Mouse (Mus musculus): ENCODE measurements around the gene Chaf1b. TPM values are rescaled to one million over a fixed set of nuclear protein-coding genes. Genes with fewer than 3 reads are reported as not detected.

The Chaf1b gene
- polyA plus RNA-seq, 1 experiment, result 4.9 TPM

DNA sequence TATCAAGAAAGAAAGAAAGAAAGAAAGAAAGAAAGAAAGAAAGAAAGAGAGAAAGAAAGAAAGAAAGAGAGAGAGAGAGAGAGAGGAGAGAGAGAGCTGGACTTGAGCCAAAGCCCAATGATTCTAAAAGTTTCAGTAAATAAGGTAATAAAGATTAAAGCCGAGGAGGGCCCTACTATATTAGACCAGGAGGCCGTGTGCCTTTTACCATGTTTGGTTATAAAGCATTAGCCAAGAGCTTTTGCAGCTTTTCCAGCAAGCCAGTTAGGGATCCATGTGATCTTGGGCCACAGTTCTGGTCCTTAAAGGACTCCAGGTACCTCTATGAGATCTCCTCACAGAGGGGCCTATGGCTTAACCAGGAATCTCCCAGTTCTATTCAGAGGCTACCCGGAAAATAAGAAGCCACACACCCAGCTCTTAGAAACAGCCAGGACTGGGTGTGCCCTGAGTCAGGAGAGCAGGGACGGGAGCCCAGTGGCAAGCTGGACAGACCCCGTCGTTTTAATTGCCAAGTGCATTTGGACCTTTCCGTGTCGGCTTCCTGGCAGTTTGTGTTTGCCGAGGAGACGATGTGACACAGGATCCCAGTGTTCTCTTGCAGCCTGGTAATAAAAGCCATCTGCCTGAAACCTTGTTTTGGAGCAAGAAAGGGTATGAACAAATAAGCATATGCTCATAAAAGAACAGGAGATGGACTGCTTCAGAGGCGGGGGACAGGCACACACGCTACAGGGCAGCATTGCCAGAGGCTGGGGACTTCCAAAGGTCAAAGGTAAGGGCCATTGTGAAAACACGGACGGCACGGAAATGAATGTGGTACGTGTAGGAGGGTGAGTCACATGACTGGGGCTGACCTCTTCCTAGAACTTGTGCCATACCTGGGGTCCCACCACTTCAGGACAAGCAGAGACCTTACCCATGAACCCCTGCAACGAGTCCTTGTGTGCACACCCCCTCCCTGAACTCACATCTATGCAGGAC, 48.8 kb downstream of the Chaf1b start:
- H3K4me1 ChIP-seq (ENCODE audit: control insufficient read depth, insufficient read depth, insufficient read length), result peaks cover 3% of the 10 kb centered on the region
- no peak overlapping the region for H3K4me3 ChIP-seq (ENCODE audit: extremely low read depth, insufficient read depth, insufficient read length)
- TF ChIP-seq POLR2A (IDR thresholded peaks at IDR 0.05; ENCODE audit: low read depth, low read length) (no peak), CTCF (IDR thresholded peaks at IDR 0.05; ENCODE audit: extremely low read depth, insufficient read depth, insufficient read length, insufficient replicate concordance) (no peak)
- no peaks in the 10 kb centered on the region for H3K27me3 ChIP-seq (ENCODE audit: control insufficient read depth, insufficient read depth, low read length)
- H3K27ac ChIP-seq (ENCODE audit: insufficient read depth, low read length), result no peak overlapping the region
- no peaks in the 10 kb centered on the region for H3K36me3 ChIP-seq (ENCODE audit: control insufficient read depth, insufficient read depth, low read length)
- DNase-seq (ENCODE audit: low read depth in 1 of 2, low spot score in 2 of 2), result no peak
- 85% methylated on average over 17 of the region's 17 CpGs for WGBS

DNA sequence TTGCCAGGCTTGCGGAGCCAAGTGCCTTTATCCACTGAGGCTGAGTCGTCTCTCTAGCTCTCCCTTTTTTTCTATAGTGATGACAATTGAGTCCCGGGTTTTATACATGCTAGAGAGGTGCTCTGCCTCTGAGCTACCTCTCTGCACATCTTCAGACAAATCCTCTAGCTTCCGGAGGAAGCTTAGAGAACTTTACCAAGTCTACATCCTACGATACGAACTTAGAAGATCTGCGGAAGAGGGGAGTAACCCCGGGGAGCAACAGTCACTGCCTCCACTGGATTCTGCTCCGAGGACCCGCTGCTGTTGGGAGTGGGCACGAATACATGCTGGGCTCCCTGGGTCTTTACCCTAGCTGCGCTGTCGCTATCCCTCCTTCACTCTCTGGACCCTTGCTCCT, 50.9 kb downstream of the Chaf1b start:
- no peaks in the 10 kb centered on the region for H3K27me3 ChIP-seq (ENCODE audit: control insufficient read depth, insufficient read depth, low read length)
- H3K27ac ChIP-seq (ENCODE audit: insufficient read depth, low read length), result no peak overlapping the region
- no peak for DNase-seq (ENCODE audit: low read depth in 1 of 2, low spot score in 2 of 2)
- peaks cover 3% of the 10 kb centered on the region for H3K4me1 ChIP-seq (ENCODE audit: control insufficient read depth, insufficient read depth, insufficient read length)
- H3K36me3 ChIP-seq (ENCODE audit: control insufficient read depth, insufficient read depth, low read length), result no peaks in the 10 kb centered on the region
- peak overlapping the region; percentile 27; the same call in 1 of the 2 replicates for H3K4me3 ChIP-seq (ENCODE audit: extremely low read depth, insufficient read depth, insufficient read length)
- WGBS, result 28% methylated on average over 13 of the region's 13 CpGs
- no peak for TF ChIP-seq POLR2A (IDR thresholded peaks at IDR 0.05; ENCODE audit: low read depth, low read length)
- TF ChIP-seq CTCF (IDR thresholded peaks at IDR 0.05; ENCODE audit: extremely low read depth, insufficient read depth, insufficient read length, insufficient replicate concordance), result no peak

DNA sequence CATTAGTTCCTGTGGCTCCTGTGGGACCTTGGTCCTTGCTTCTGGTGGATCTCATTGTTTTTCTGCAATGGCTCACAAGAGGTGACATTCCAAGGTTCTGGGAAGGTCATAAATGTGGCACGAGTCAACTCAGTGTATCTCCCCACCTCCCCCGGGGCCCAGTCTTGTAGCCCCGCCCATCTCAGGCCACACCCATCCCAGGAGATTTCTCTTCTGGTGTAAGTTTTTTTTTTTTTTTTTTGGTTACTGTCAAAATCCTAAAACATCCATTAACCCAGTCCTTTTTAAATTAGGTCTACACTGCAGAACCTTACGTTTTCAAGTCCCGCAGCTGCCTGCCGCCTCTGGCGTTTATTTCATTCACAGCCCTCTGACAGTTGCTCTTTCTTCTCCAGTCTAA, 51.3 kb downstream of the Chaf1b start:
- peak in 1 of 2 experiments; percentile 40 for DNase-seq (ENCODE audit: low read depth in 1 of 2, low spot score in 2 of 2)
- H3K27me3 ChIP-seq (ENCODE audit: control insufficient read depth, insufficient read depth, low read length), result no peaks in the 10 kb centered on the region
- H3K4me3 ChIP-seq (ENCODE audit: extremely low read depth, insufficient read depth, insufficient read length), result peak overlapping the region; percentile 27; the same call in 1 of the 2 replicates
- no peaks in the 10 kb centered on the region for H3K36me3 ChIP-seq (ENCODE audit: control insufficient read depth, insufficient read depth, low read length)
- TF ChIP-seq CTCF (IDR thresholded peaks at IDR 0.05; ENCODE audit: extremely low read depth, insufficient read depth, insufficient read length, insufficient replicate concordance) (no peak), POLR2A (IDR thresholded peaks at IDR 0.05; ENCODE audit: low read depth, low read length) (no peak)
- H3K27ac ChIP-seq (ENCODE audit: insufficient read depth, low read length), result no peak overlapping the region
- WGBS, result 28% methylated on average over 7 of the region's 7 CpGs
- H3K4me1 ChIP-seq (ENCODE audit: control insufficient read depth, insufficient read depth, insufficient read length), result peaks cover 3% of the 10 kb centered on the region

DNA sequence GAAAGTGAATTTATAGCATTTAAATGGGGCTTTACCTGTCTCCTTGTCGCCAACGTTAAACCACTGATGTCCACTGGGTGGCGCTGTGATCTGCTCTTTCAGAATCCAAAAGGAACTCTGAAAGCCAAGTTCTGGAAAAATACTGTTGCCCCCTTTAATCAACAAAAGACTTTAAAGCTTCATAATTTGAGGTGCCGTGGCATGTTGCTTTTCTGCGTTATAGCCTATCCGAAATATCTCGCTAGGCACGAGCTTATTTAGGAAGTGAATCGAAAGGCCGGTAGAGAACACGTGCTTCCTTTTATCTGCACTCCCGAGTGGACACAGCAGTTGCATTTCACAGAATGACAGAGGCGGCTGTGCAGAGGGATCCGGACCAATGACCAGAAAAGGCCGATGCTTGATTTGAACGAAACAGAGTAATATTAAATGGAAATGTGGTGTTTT, 54.7 kb downstream of the Chaf1b start:
- Histone ChIP-seq H3K4me3 (ENCODE audit: extremely low read depth, insufficient read depth, insufficient read length) (peak overlapping the region; percentile 46; the same call in 1 of the 2 replicates), H3K27ac (ENCODE audit: insufficient read depth, low read length) (no peak overlapping the region), H3K4me1 (ENCODE audit: control insufficient read depth, insufficient read depth, insufficient read length) (peaks cover 3% of the 10 kb centered on the region), H3K36me3 (ENCODE audit: control insufficient read depth, insufficient read depth, low read length) (no peaks in the 10 kb centered on the region), H3K27me3 (ENCODE audit: control insufficient read depth, insufficient read depth, low read length) (no peaks in the 10 kb centered on the region)
- TF ChIP-seq POLR2A (IDR thresholded peaks at IDR 0.05; ENCODE audit: low read depth, low read length) (no peak), CTCF (IDR thresholded peaks at IDR 0.05; ENCODE audit: extremely low read depth, insufficient read depth, insufficient read length, insufficient replicate concordance) (peak; percentile 56; the same call in 1 of the 2 replicates)
- DNase-seq (ENCODE audit: low read depth in 1 of 2, low spot score in 2 of 2), result peak; percentile 37 to 52
- 7% methylated on average over 16 of the region's 16 CpGs for WGBS

DNA sequence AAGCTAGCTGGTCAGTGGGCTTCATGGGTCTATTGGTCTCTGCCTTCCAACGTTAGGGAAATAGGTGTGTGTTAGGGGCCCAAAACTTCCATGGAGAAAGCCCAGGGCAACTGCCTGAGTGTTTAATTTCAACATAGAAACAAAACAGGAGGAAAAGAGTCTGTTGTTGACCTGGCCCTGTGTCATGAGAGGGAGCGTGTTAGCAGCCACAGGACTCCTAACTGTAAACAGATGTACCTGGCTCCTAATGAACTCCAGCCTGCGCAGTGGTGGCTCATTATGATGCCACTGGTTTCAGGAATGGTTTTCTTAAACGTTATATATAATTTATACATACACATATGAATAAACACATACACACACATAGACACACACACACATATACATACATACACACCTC, 56.3 kb downstream of the Chaf1b start:
- peaks cover under 1% of the 10 kb centered on the region; the same call in 1 of the 2 replicates for H3K4me1 ChIP-seq (ENCODE audit: control insufficient read depth, insufficient read depth, insufficient read length)
- no peak for DNase-seq (ENCODE audit: low read depth in 1 of 2, low spot score in 2 of 2)
- H3K27me3 ChIP-seq (ENCODE audit: control insufficient read depth, insufficient read depth, low read length), result no peaks in the 10 kb centered on the region
- no peak for TF ChIP-seq POLR2A (IDR thresholded peaks at IDR 0.05; ENCODE audit: low read depth, low read length)
- no peak for TF ChIP-seq CTCF (IDR thresholded peaks at IDR 0.05; ENCODE audit: extremely low read depth, insufficient read depth, insufficient read length, insufficient replicate concordance)
- no peaks in the 10 kb centered on the region for H3K36me3 ChIP-seq (ENCODE audit: control insufficient read depth, insufficient read depth, low read length)
- WGBS, result 85% methylated on average over 4 of the region's 4 CpGs
- no peak overlapping the region for H3K27ac ChIP-seq (ENCODE audit: insufficient read depth, low read length)
- H3K4me3 ChIP-seq (ENCODE audit: extremely low read depth, insufficient read depth, insufficient read length), result no peak overlapping the region

DNA sequence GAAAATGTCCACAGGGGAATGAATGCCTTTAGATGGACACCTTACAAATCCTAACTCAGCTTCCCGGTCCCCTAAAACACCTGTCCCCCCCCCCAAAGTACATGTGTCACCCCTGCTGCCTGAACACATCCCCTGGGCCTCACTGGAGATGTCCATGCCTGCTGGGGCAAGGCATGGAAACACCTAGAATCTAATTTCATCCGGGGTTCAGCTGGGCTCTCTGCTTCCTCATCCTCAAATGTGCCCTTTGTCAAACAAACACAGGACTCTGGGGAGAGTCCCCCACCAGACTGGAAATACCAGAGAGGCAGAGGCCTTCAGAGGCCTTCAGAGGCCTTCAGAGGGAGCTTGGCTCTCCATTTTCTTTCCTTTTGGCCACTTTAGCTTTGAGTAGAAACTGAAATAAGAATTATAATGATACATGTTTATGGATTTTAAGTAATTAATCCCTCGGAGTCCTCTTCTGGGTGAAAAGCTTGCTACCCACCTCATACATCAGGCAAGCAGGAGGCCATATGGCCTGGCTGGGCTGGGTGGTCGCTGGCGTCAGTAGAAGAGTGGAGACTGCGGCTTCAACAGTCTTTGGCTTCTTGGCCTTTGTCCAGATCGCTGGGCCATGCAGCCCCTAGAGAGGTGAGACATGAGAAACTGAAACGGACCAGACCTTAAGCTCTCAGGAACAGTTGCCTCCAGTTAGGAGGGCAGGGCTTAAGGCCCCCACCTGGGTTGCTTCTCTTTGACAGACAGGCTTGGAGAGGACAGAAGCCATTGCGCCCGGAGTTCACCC, 58.3 kb downstream of the Chaf1b start:
- Histone ChIP-seq H3K4me1 (ENCODE audit: control insufficient read depth, insufficient read depth, insufficient read length) (no peaks in the 10 kb centered on the region; the same call in 1 of the 2 replicates), H3K4me3 (ENCODE audit: extremely low read depth, insufficient read depth, insufficient read length) (no peak overlapping the region), H3K27me3 (ENCODE audit: control insufficient read depth, insufficient read depth, low read length) (no peaks in the 10 kb centered on the region), H3K36me3 (ENCODE audit: control insufficient read depth, insufficient read depth, low read length) (no peaks in the 10 kb centered on the region), H3K27ac (ENCODE audit: insufficient read depth, low read length) (no peak overlapping the region)
- no peak for DNase-seq (ENCODE audit: low read depth in 1 of 2, low spot score in 2 of 2)
- WGBS, result 55% methylated on average over 10 of the region's 10 CpGs
- TF ChIP-seq CTCF (IDR thresholded peaks at IDR 0.05; ENCODE audit: extremely low read depth, insufficient read depth, insufficient read length, insufficient replicate concordance), result no peak
- no peak for TF ChIP-seq POLR2A (IDR thresholded peaks at IDR 0.05; ENCODE audit: low read depth, low read length)

Measured in spleen, adult 2 months (tissue).